Mouse (Mus musculus) regulatory T cell (primary cell): ENCODE measurements around the gene Gss.
"Not testable (repeated sequence)": the region's sequence is repeated elsewhere in the genome, so short reads cannot be mapped to it uniquely, and the experiment has no call there.

Experiments used
- in situ Hi-C: fragments of 300-600 bp; cut with MboI, MseI; formaldehyde crosslinking; loops from one replicate; pipeline ENCODE4 v1.15.1; 2025; ENCODE audit warnings: high pct_unique_total_duplicates

Gss gene

GRCm38 (mm10) chr2:155576656-155577055 is 16.0 kb downstream of the Gss start:
- in situ Hi-C loops: no loop called here

GRCm38 (mm10) chr2:155574700-155575099 is 17.9 kb downstream of the Gss start:
- in situ Hi-C loops: no loop called here

- in situ Hi-C loops: no loop called here
Observed at GRCm38 (mm10) chr2:155573996-155574395, 18.6 kb downstream of the Gss start.

GRCm38 (mm10) chr2:155573001-155573400 is 19.6 kb downstream of the Gss start:
- in situ Hi-C loops: no loop called here

GRCm38 (mm10) chr2:155569223-155569807 is 23.3 kb downstream of the Gss start:
- in situ Hi-C loops: no loop called here

GRCm38 (mm10) chr2:155567751-155568150 is 24.9 kb downstream of the Gss start:
- in situ Hi-C loops: no loop called here

GRCm38 (mm10) chr2:155562934-155563333 is 29.7 kb downstream of the Gss start:
- in situ Hi-C loops: no loop called here

GRCm38 (mm10) chr2:155562209-155562608 is 30.4 kb downstream of the Gss start:
- in situ Hi-C loops: no loop called here

GRCm38 (mm10) chr2:155554426-155554985 is 38.1 kb downstream of the Gss start:
- in situ Hi-C loops: no loop called here

GRCm38 (mm10) chr2:155552949-155553354 is 39.7 kb downstream of the Gss start:
- in situ Hi-C loops: no loop called here

GRCm38 (mm10) chr2:155552336-155552735 is 40.3 kb downstream of the Gss start:
- in situ Hi-C loops: no loop called here

- in situ Hi-C loops: no loop called here
Observed at GRCm38 (mm10) chr2:155546955-155547354, 45.7 kb downstream of the Gss start.

- in situ Hi-C loops: no loop called here
Observed at GRCm38 (mm10) chr2:155540822-155541458, 51.7 kb downstream of the Gss start.

GRCm38 (mm10) chr2:155539696-155540095 is 52.9 kb downstream of the Gss start:
- in situ Hi-C loops: no loop called here

GRCm38 (mm10) chr2:155538463-155539057 is 54.0 kb downstream of the Gss start:
- in situ Hi-C loops: not testable (repeated sequence)

- in situ Hi-C loops: no loop called here
Observed at GRCm38 (mm10) chr2:155537761-155538462, 54.7 kb downstream of the Gss start.

- in situ Hi-C loops: no loop called here
Observed at GRCm38 (mm10) chr2:155536292-155536691, 56.3 kb downstream of the Gss start.

- in situ Hi-C loops: no loop called here
Observed at GRCm38 (mm10) chr2:155527367-155527766, 65.2 kb downstream of the Gss start.

GRCm38 (mm10) chr2:155524378-155524777 is 68.2 kb downstream of the Gss start:
- in situ Hi-C loops: no loop called here

- in situ Hi-C loops: no loop called here
Observed at GRCm38 (mm10) chr2:155523706-155524105, 68.9 kb downstream of the Gss start.

GRCm38 (mm10) chr2:155518531-155519270 is 73.9 kb downstream of the Gss start:
- in situ Hi-C loops: loop anchor here (5.0 kb wide), 1 partner anchor 99 kb away; no protein-coding TSS in a partner anchor
